Mouse (Mus musculus): Measurements from ENCODE around the gene Itga11.

GRCm38 (mm10) chr9:62819494-62819893, 141.9 kb downstream of the Itga11 start:
- TF ChIP-seq POLR2A (IDR thresholded peaks at IDR 0.05; ENCODE audit: low read depth, low read length) (no peak), CTCF (IDR thresholded peaks at IDR 0.05; ENCODE audit: extremely low read depth, insufficient read length, insufficient replicate concordance, low read depth, low read length) (no peak)

All from small intestine, adult 2 months (tissue).